ENCODE assay signal across 22 mouse cellular contexts in genomic region chr5:43384689-43385375, GRCm38 (mm10).
A peak's percentile ranks its signal among the peaks of the same experiment; 100 is the strongest.
DNase-seq lines count a peak whose midpoint lies in the region; ATAC-seq and TF ChIP-seq lines count a peak whose summit lies in the region.
"Had no signal": no experiment of that assay in that cellular context is flagged by ENCODE, and none has a peak within 500 bp of the region (broad histone marks: within the 10 kb centered on the region; RNA-seq: fewer than 3 reads in every experiment).

No protein-coding gene starts in this region.

- no peak for TF ChIP-seq CTCF in lung, embryonic 14.5 days (IDR thresholded peaks at IDR 0.05; ENCODE audit: low read depth)

- no peak overlapping the region for H3K27ac ChIP-seq in lung, embryonic 14.5 days (ENCODE audit: low read depth)
- H3K27ac ChIP-seq: forebrain, embryonic 13.5 days; liver, embryonic 15.5 days; midbrain, embryonic 13.5 days; neural tube, embryonic 12.5 days had no signal

- H3K9me3 ChIP-seq in lung, embryonic 14.5 days (ENCODE audit: low read depth, low read length): no peaks in the 10 kb centered on the region
- H3K9me3 ChIP-seq: forebrain, embryonic 13.5 days; liver, embryonic 15.5 days; midbrain, embryonic 13.5 days; neural tube, embryonic 12.5 days had no signal

- H3K9ac ChIP-seq in lung, embryonic 14.5 days: no peak overlapping the region
- H3K9ac ChIP-seq: forebrain, embryonic 13.5 days; liver, embryonic 15.5 days; midbrain, embryonic 13.5 days; neural tube, embryonic 12.5 days had no signal

- no peaks in the 10 kb centered on the region for H3K27me3 ChIP-seq in lung, embryonic 14.5 days (ENCODE audit: insufficient read depth, low read length)
- H3K27me3 ChIP-seq: forebrain, embryonic 13.5 days; liver, embryonic 15.5 days; midbrain, embryonic 13.5 days; neural tube, embryonic 12.5 days had no signal

- ATAC-seq in lung, embryonic 14.5 days (ENCODE audit: insufficient read depth): peak; percentile 58; the same call in 1 of the 2 replicates
- ATAC-seq: CD4-positive, CD25-positive, alpha-beta regulatory T cell, adult 4 months; forebrain, embryonic 13.5 days; hindbrain, embryonic 16.5 days; intestine, postnatal 0 days; midbrain, embryonic 13.5 days had no signal

- H3K4me3 ChIP-seq in lung, embryonic 14.5 days (ENCODE audit: low read depth, low read length): no peak overlapping the region
- H3K4me3 ChIP-seq: forebrain, embryonic 13.5 days; liver, embryonic 15.5 days; midbrain, embryonic 13.5 days; neural tube, embryonic 12.5 days had no signal

- peak; percentile 11 to 62 for DNase-seq in layer of hippocampus, adult 18-20 months (ENCODE audit: low spot score in 2 of 2)
- no peak for DNase-seq in layer of hippocampus, adult 9-10 months (ENCODE audit: low spot score)
- DNase-seq in lung, embryonic 14.5 days: peak; percentile 46
- no peak for DNase-seq in lung, adult 18-20 months
- peak; percentile 25 for DNase-seq in 416B (ENCODE audit: low read depth)
- peak; percentile 22 for DNase-seq in NIH3T3 (ENCODE audit: low read depth)
- DNase-seq in embryo, embryonic 10 days (ENCODE audit: low spot score): no peak
- DNase-seq in heart, adult 11 months: no peak
- DNase-seq: adrenal gland, postnatal 36 days; cerebellum, adult 18-20 months; cerebellum, postnatal 36 days; gastrocnemius, postnatal 36 days; kidney, postnatal 25 days; left cerebral cortex, postnatal 4 days; spleen, adult 18-20 months had no signal

- H3K4me2 ChIP-seq in lung, embryonic 14.5 days: no peak overlapping the region
- H3K4me2 ChIP-seq: forebrain, embryonic 13.5 days; liver, embryonic 15.5 days; midbrain, embryonic 13.5 days; neural tube, embryonic 12.5 days had no signal

- no peaks in the 10 kb centered on the region for H3K4me1 ChIP-seq in lung, embryonic 14.5 days (ENCODE audit: insufficient read depth)
- H3K4me1 ChIP-seq: forebrain, embryonic 13.5 days; liver, embryonic 15.5 days; midbrain, embryonic 13.5 days; neural tube, embryonic 12.5 days had no signal

- 55% methylated on average over 3 of the region's 3 CpGs for WGBS in lung, embryonic 14.5 days

- no peaks in the 10 kb centered on the region for H3K36me3 ChIP-seq in lung, embryonic 14.5 days (ENCODE audit: insufficient read depth)
- H3K36me3 ChIP-seq: liver, embryonic 15.5 days; midbrain, embryonic 13.5 days; neural tube, embryonic 12.5 days had no signal

Comparison
In these comparisons a context has a peak if more than half of its experiments do, and no peak if none do; other contexts are left out.
1. DNase-seq: peak in layer of hippocampus, adult 18-20 months (2 of 2), lung, embryonic 14.5 days (single experiment), 416B (single experiment) and NIH3T3 (single experiment); none in layer of hippocampus, adult 9-10 months (single experiment), lung, adult 18-20 months (0 of 2), embryo, embryonic 10 days (single experiment) and heart, adult 11 months (single experiment).